Mouse (Mus musculus) macrophage (primary cell): ENCODE data around the gene Tex33. TPM values are rescaled to one million over a fixed set of nuclear protein-coding genes. Genes with fewer than 3 reads are reported as not detected.
"Not testable (repeated sequence)": the region's sequence is repeated elsewhere in the genome, so short reads cannot be mapped to it uniquely, and the experiment has no call there.

ENCODE experiments used
- H3K27ac ChIP-seq: fragments of 350-480 bp; formaldehyde crosslinking; 2 replicates; pipeline ENCODE4 v1.9.0; 2021
- H3K36me3 ChIP-seq: fragments of 350-480 bp; formaldehyde crosslinking; 2 replicates; pipeline ENCODE4 v1.9.0; 2021; ENCODE audit errors: inconsistent target
- H3K4me3 ChIP-seq: fragments of 350-480 bp; formaldehyde crosslinking; 2 replicates; pipeline ENCODE4 v1.9.0; 2021; ENCODE audit errors: inconsistent target
- H3K79me2 ChIP-seq: fragments of 350-480 bp; formaldehyde crosslinking; 2 replicates; pipeline ENCODE4 v1.9.0; 2021; ENCODE audit errors: inconsistent target
- WGBS: methylation state at CpG from one replicate; pipeline ENCODE4 v1.1.7; 2026; ENCODE audit warnings: inconsistent platforms; ENCODE audit not compliant: missing documents; 5-methylcytosine and 5-hydroxymethylcytosine counted together
- polyA plus RNA-seq: library from polyadenylated mRNA; stranded (reverse); fragments of 250-400 nt; gene quantifications from 3 replicates; pipeline ENCODE4 v1.2.4, GENCODE M21; 2018; ENCODE audit warnings: inconsistent platforms

Tex33 gene
- polyA plus RNA-seq, 1 experiment from 2014 or later = not detected

GRCm38 (mm10) chr15:78372796-78373195, 22.9 kb downstream of the Tex33 start:
- Histone ChIP-seq H3K27ac (no peak overlapping the region), H3K36me3 (no peaks in the 10 kb centered on the region), H3K79me2 (no peaks in the 10 kb centered on the region), H3K4me3 (no peak overlapping the region)
- WGBS = 80% methylated on average over 3 of the region's 3 CpGs

GRCm38 (mm10) chr15:78369641-78370040, 26.1 kb downstream of the Tex33 start:
- Histone ChIP-seq H3K36me3 (no peaks in the 10 kb centered on the region), H3K79me2 (no peaks in the 10 kb centered on the region), H3K4me3 (no peak overlapping the region), H3K27ac (no peak overlapping the region)
- 100% methylated on average over 1 of the region's 1 CpGs for WGBS

- 2% methylated on average over 8 of the region's 8 CpGs for WGBS
- no peaks in the 10 kb centered on the region for H3K36me3 ChIP-seq
- H3K4me3 ChIP-seq = no peak overlapping the region
- H3K27ac ChIP-seq = no peak overlapping the region
- no peaks in the 10 kb centered on the region for H3K79me2 ChIP-seq
Measured at GRCm38 (mm10) chr15:78368926-78369346, 26.8 kb downstream of the Tex33 start.

- H3K27ac ChIP-seq = no peak overlapping the region
- 78% methylated on average over 3 of the region's 3 CpGs for WGBS
Measured at GRCm38 (mm10) chr15:78367811-78368210, 27.9 kb downstream of the Tex33 start.

GRCm38 (mm10) chr15:78366875-78367274, 28.8 kb downstream of the Tex33 start:
- no peak overlapping the region for H3K4me3 ChIP-seq
- no peaks in the 10 kb centered on the region for H3K79me2 ChIP-seq
- no peak overlapping the region for H3K27ac ChIP-seq
- 93% methylated on average over 8 of the region's 8 CpGs for WGBS
- no peaks in the 10 kb centered on the region for H3K36me3 ChIP-seq

More at GRCm38 (mm10) chr15:78367811-78368210, 27.9 kb downstream of the Tex33 start:
- Histone ChIP-seq H3K36me3 (no peaks in the 10 kb centered on the region), H3K4me3 (no peak overlapping the region), H3K79me2 (no peaks in the 10 kb centered on the region)

GRCm38 (mm10) chr15:78365916-78366315, 29.8 kb downstream of the Tex33 start:
- Histone ChIP-seq H3K79me2 (no peaks in the 10 kb centered on the region), H3K36me3 (no peaks in the 10 kb centered on the region), H3K27ac (no peak overlapping the region), H3K4me3 (no peak overlapping the region)
- WGBS = 88% methylated on average over 2 of the region's 2 CpGs

GRCm38 (mm10) chr15:78355548-78355947, 40.2 kb downstream of the Tex33 start:
- 38% methylated on average over 5 of the region's 5 CpGs for WGBS
- Histone ChIP-seq H3K27ac (no peak overlapping the region), H3K4me3 (no peak overlapping the region)

GRCm38 (mm10) chr15:78354958-78355357, 40.8 kb downstream of the Tex33 start:
- no peaks in the 10 kb centered on the region for H3K36me3 ChIP-seq
- no peaks in the 10 kb centered on the region for H3K79me2 ChIP-seq
- no peak overlapping the region for H3K27ac ChIP-seq
- WGBS = 14% methylated on average over 1 of the region's 1 CpGs
- no peak overlapping the region for H3K4me3 ChIP-seq

More at GRCm38 (mm10) chr15:78355548-78355947, 40.2 kb downstream of the Tex33 start:
- Histone ChIP-seq H3K79me2 (no peaks in the 10 kb centered on the region), H3K36me3 (no peaks in the 10 kb centered on the region)

- Histone ChIP-seq H3K4me3 (no peak overlapping the region), H3K79me2 (no peaks in the 10 kb centered on the region), H3K27ac (no peak overlapping the region), H3K36me3 (peaks cover 21% of the 10 kb centered on the region; the same call in 1 of the 2 replicates)
- 69% methylated on average over 2 of the region's 3 CpGs for WGBS
Measured at GRCm38 (mm10) chr15:78351586-78352165, 44.0 kb downstream of the Tex33 start.

- H3K36me3 ChIP-seq = peaks cover 83% of the 10 kb centered on the region
- no peak overlapping the region for H3K4me3 ChIP-seq
- no peak overlapping the region for H3K27ac ChIP-seq
- 97% methylated on average over 3 of the region's 3 CpGs for WGBS
- no peaks in the 10 kb centered on the region for H3K79me2 ChIP-seq
Measured at GRCm38 (mm10) chr15:78344567-78344966, 51.1 kb downstream of the Tex33 start.

GRCm38 (mm10) chr15:78343683-78344082, 52.0 kb downstream of the Tex33 start:
- no peak overlapping the region for H3K4me3 ChIP-seq
- H3K27ac ChIP-seq = no peak overlapping the region
- no peaks in the 10 kb centered on the region for H3K79me2 ChIP-seq
- 77% methylated on average over 1 of the region's 1 CpGs for WGBS
- peaks cover 87% of the 10 kb centered on the region for H3K36me3 ChIP-seq

- not testable (repeated sequence) for H3K79me2 ChIP-seq, H3K4me3 ChIP-seq, H3K27ac ChIP-seq
- WGBS = 100% methylated on average over 1 of the region's 7 CpGs
- peaks cover 80% of the 10 kb centered on the region for H3K36me3 ChIP-seq
Measured at GRCm38 (mm10) chr15:78340919-78341318, 54.8 kb downstream of the Tex33 start.

- H3K36me3 ChIP-seq = peaks cover 81% of the 10 kb centered on the region
- WGBS = 65% methylated on average over 6 of the region's 7 CpGs
Measured at GRCm38 (mm10) chr15:78339627-78340423, 55.9 kb downstream of the Tex33 start.

GRCm38 (mm10) chr15:78334380-78334779, 61.3 kb downstream of the Tex33 start:
- Histone ChIP-seq H3K27ac (no peak overlapping the region), H3K79me2 (peaks cover 63% of the 10 kb centered on the region), H3K4me3 (no peak overlapping the region), H3K36me3 (peaks cover 41% of the 10 kb centered on the region; the same call in 1 of the 2 replicates)
- WGBS = 59% methylated on average over 3 of the region's 3 CpGs

More at GRCm38 (mm10) chr15:78339627-78340423, 55.9 kb downstream of the Tex33 start:
- H3K4me3 ChIP-seq, H3K79me2 ChIP-seq, H3K27ac ChIP-seq: not testable (repeated sequence)

- 68% methylated on average over 6 of the region's 6 CpGs for WGBS
- Histone ChIP-seq H3K4me3 (no peak overlapping the region), H3K36me3 (peaks cover 27% of the 10 kb centered on the region; the same call in 1 of the 2 replicates), H3K79me2 (peaks cover 77% of the 10 kb centered on the region), H3K27ac (no peak overlapping the region)
Measured at GRCm38 (mm10) chr15:78332981-78333380, 62.7 kb downstream of the Tex33 start.
